Mouse (Mus musculus): ENCODE results near the gene Dst. TPM values are rescaled to one million over a fixed set of nuclear protein-coding genes. Genes with fewer than 3 reads are reported as not detected.
A peak's percentile ranks its signal among the peaks of the same experiment; 100 is the strongest.

Gene Dst
- polyA plus RNA-seq, 1 experiment from 2014 or later, result 18.8 TPM

DNA sequence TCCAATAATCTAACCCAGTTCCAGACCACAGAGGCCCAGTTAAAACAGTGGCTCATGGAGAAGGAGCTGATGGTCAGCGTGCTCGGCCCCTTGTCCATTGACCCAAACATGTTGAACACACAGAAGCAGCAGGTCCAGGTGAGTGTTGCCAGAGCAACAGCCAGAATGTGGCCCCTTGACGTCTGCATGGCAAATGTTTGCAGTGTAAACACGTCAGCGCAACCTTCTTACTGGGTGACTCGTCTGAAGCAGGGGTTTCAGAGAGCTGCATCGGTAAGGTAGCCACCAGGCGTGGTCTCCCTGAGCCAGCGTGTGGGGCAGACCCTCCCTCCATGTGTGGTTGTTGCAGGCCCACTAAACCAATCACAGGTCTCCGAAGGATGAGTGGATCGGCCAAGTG lies 315.8 kb downstream of the Dst start:
- Histone ChIP-seq H3K4me3 (no peak overlapping the region), H3K9me3 (replicated peaks) (no peaks in the 10 kb centered on the region), H3K36me3 (peaks cover 73% of the 10 kb centered on the region), H3K27me3 (ENCODE audit: low read depth, poor library complexity, severe bottlenecking) (no peaks in the 10 kb centered on the region), H3K4me1 (no peaks in the 10 kb centered on the region), H3K27ac (replicated peaks) (no peak overlapping the region)
- DNase-seq (ENCODE audit: low spot score), result no peak
- WGBS, result 89% methylated on average over 11 of the region's 11 CpGs

- Histone ChIP-seq H3K36me3 (peaks cover 70% of the 10 kb centered on the region), H3K27me3 (ENCODE audit: low read depth, poor library complexity, severe bottlenecking) (no peaks in the 10 kb centered on the region)
- 94% methylated on average over 8 of the region's 8 CpGs for WGBS
Measured at GRCm38 (mm10) chr1:34227676-34228075, 319.7 kb downstream of the Dst start.

GRCm38 (mm10) chr1:34231041-34231440 lies 323.0 kb downstream of the Dst start:
- Histone ChIP-seq H3K9me3 (replicated peaks) (no peaks in the 10 kb centered on the region), H3K4me1 (peaks cover 12% of the 10 kb centered on the region), H3K27me3 (ENCODE audit: low read depth, poor library complexity, severe bottlenecking) (no peaks in the 10 kb centered on the region), H3K36me3 (peaks cover 40% of the 10 kb centered on the region), H3K27ac (replicated peaks) (no peak overlapping the region), H3K4me3 (no peak overlapping the region)
- WGBS, result 92% methylated on average over 2 of the region's 2 CpGs
- DNase-seq (ENCODE audit: low spot score), result no peak

More at GRCm38 (mm10) chr1:34227676-34228075, 319.7 kb downstream of the Dst start:
- no peak for DNase-seq (ENCODE audit: low spot score)
- Histone ChIP-seq H3K27ac (replicated peaks) (no peak overlapping the region), H3K9me3 (replicated peaks) (no peaks in the 10 kb centered on the region), H3K4me3 (no peak overlapping the region), H3K4me1 (no peaks in the 10 kb centered on the region)

DNA sequence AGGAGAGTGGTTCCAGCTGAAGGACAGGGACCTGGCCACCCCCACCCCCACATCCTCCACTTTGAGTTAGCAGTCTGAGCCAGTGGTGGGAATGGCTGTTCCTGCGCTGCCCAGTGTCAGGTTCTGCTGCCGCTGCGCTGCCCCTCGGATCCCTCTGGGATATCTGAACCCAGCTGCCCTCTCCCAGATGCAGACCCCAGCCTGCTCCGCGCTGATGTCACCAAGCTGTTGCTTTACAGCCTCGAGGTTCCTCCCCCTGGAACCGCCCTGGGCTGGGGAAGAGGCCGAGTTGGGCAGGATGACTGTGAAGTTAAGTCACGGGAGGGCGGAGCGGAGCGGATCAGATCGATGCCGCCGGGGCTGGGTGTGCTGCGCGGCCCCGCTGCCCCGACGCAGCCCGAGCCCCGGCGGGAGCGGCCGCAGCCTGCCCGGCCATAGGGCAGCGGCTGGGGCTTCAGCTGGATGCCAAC lies 328.3 kb downstream of the Dst start:
- WGBS, result under 1% methylated on average over 28 of the region's 28 CpGs
- peak overlapping the region; percentile 73 for H3K27ac ChIP-seq (replicated peaks)
- H3K9me3 ChIP-seq (replicated peaks), result no peaks in the 10 kb centered on the region
- H3K36me3 ChIP-seq, result peaks cover 4% of the 10 kb centered on the region; the same call in 1 of the 2 replicates
- H3K4me1 ChIP-seq, result peaks cover 50% of the 10 kb centered on the region
- peak; percentile 88 for DNase-seq (ENCODE audit: low spot score)
- H3K27me3 ChIP-seq (ENCODE audit: low read depth, poor library complexity, severe bottlenecking), result peaks cover 9% of the 10 kb centered on the region; the same call in 1 of the 2 replicates
- H3K4me3 ChIP-seq, result peak overlapping the region; percentile 56

DNA sequence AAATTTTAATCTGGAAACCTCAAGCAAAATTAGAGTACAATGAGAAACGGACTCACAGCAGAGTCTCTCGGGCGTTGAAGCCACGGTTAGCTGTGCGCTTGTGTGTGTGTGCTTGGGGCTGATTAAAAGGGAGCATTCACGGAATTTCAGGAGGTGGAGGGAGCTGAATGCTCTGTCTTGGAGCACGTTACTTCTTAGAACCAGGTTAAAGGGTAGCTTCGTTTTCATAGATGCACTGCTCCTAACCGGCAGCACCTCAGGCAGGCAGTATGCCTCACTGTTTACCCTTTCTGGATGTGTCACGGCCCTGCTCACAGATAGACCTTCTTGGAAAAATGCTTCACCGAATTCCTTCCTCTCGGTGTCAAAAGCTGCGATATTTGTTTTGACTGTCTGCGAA lies 329.2 kb downstream of the Dst start:
- peak; percentile 31 for DNase-seq (ENCODE audit: low spot score)
- Histone ChIP-seq H3K36me3 (peaks cover 7% of the 10 kb centered on the region; the same call in 1 of the 2 replicates), H3K27ac (replicated peaks) (peak overlapping the region; percentile 73), H3K4me3 (peak overlapping the region; percentile 56), H3K9me3 (replicated peaks) (no peaks in the 10 kb centered on the region), H3K4me1 (peaks cover 50% of the 10 kb centered on the region), H3K27me3 (ENCODE audit: low read depth, poor library complexity, severe bottlenecking) (peaks cover 9% of the 10 kb centered on the region; the same call in 1 of the 2 replicates)
- 30% methylated on average over 14 of the region's 14 CpGs for WGBS

GRCm38 (mm10) chr1:34237689-34238091 lies 329.7 kb downstream of the Dst start:
- H3K36me3 ChIP-seq, result peaks cover 12% of the 10 kb centered on the region
- peak overlapping the region; percentile 42 for H3K27ac ChIP-seq (replicated peaks)
- H3K4me3 ChIP-seq, result peak overlapping the region; percentile 56
- H3K9me3 ChIP-seq (replicated peaks), result no peaks in the 10 kb centered on the region
- H3K27me3 ChIP-seq (ENCODE audit: low read depth, poor library complexity, severe bottlenecking), result peaks cover 9% of the 10 kb centered on the region; the same call in 1 of the 2 replicates
- WGBS, result 44% methylated on average over 12 of the region's 12 CpGs
- peak; percentile 32 for DNase-seq (ENCODE audit: low spot score)
- H3K4me1 ChIP-seq, result peaks cover 50% of the 10 kb centered on the region

- peaks cover 17% of the 10 kb centered on the region for H3K36me3 ChIP-seq
- peaks cover 9% of the 10 kb centered on the region; the same call in 1 of the 2 replicates for H3K27me3 ChIP-seq (ENCODE audit: low read depth, poor library complexity, severe bottlenecking)
- DNase-seq (ENCODE audit: low spot score), result no peak
- H3K27ac ChIP-seq (replicated peaks), result peak overlapping the region; percentile 42
- 60% methylated on average over 6 of the region's 6 CpGs for WGBS
- peak overlapping the region; percentile 56 for H3K4me3 ChIP-seq
- peaks cover 49% of the 10 kb centered on the region for H3K4me1 ChIP-seq
- H3K9me3 ChIP-seq (replicated peaks), result no peaks in the 10 kb centered on the region
Measured at GRCm38 (mm10) chr1:34238231-34238630, 330.2 kb downstream of the Dst start.

DNA sequence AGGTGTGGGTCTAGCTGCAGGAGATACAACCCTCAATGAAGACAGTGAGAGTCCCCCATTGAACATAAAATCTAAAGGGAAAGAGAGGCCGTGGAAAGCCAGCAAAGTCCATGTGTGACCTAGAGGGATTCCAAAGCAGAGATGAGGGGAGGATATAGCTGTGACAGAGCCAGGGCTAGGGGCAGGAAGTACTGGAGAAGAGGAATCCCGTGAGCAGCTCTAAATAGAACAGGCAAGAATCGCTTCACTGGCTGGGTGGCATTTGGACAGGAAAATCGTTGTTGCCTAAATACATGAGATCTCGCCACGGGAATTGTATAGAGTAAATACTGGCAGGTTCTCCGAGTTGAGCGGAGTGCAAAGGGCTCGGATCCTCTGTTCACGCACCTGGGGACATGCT lies 336.7 kb downstream of the Dst start:
- H3K36me3 ChIP-seq, result peaks cover 72% of the 10 kb centered on the region
- H3K9me3 ChIP-seq (replicated peaks), result no peaks in the 10 kb centered on the region
- H3K27me3 ChIP-seq (ENCODE audit: low read depth, poor library complexity, severe bottlenecking), result no peaks in the 10 kb centered on the region
- H3K4me1 ChIP-seq, result peaks cover 2% of the 10 kb centered on the region; the same call in 1 of the 2 replicates
- no peak for DNase-seq (ENCODE audit: low spot score)
- 90% methylated on average over 10 of the region's 10 CpGs for WGBS
- H3K27ac ChIP-seq (replicated peaks), result no peak overlapping the region
- no peak overlapping the region for H3K4me3 ChIP-seq

DNA sequence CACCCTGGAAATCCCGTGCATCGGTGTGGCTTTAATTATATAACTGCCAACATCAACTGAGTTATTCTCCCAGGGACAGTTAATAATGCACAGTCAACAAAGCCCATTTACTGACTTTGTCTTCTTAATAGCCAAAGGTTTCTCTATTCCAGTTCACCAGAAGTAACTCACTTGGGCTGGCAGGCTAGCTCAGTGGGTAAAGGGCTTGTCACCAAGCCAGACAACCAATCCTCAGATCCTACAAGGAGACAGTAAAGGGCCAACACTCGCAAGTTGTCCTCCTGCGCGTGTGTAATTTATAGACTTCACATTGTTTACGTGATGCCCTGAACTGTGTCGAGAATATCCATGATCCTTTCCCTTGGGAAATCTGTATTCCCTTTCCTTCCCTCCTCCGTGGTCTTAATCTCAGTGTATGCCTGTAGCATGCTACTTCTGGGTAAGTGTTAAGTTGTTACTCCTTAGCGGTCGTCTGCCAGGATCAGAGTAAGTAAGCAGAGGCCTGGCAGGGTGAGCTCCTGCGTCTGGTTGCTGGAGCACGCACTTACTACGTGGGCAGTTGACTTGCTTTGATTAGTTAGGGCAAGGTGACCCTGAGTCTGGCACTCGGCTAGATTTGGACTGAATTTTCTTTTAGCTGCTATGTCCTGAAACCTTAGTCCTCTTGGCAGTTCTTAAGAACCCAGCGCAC lies 338.1 kb downstream of the Dst start:
- WGBS, result 93% methylated on average over 15 of the region's 15 CpGs
- Histone ChIP-seq H3K27me3 (ENCODE audit: low read depth, poor library complexity, severe bottlenecking) (no peaks in the 10 kb centered on the region), H3K4me3 (no peak overlapping the region), H3K9me3 (replicated peaks) (no peaks in the 10 kb centered on the region), H3K27ac (replicated peaks) (no peak overlapping the region), H3K36me3 (peaks cover 84% of the 10 kb centered on the region), H3K4me1 (no peaks in the 10 kb centered on the region)
- no peak for DNase-seq (ENCODE audit: low spot score)

- no peaks in the 10 kb centered on the region for H3K9me3 ChIP-seq (replicated peaks)
- no peaks in the 10 kb centered on the region for H3K4me1 ChIP-seq
- H3K27ac ChIP-seq (replicated peaks), result no peak overlapping the region
- no peak overlapping the region for H3K4me3 ChIP-seq
- peaks cover 88% of the 10 kb centered on the region for H3K36me3 ChIP-seq
- no peak for DNase-seq (ENCODE audit: low spot score)
- no peaks in the 10 kb centered on the region for H3K27me3 ChIP-seq (ENCODE audit: low read depth, poor library complexity, severe bottlenecking)
- 95% methylated on average over 8 of the region's 8 CpGs for WGBS
Measured at GRCm38 (mm10) chr1:34246642-34246987, 338.6 kb downstream of the Dst start.

- no peak overlapping the region for H3K4me3 ChIP-seq
- 94% methylated on average over 13 of the region's 13 CpGs for WGBS
- H3K9me3 ChIP-seq (replicated peaks), result no peaks in the 10 kb centered on the region
- no peaks in the 10 kb centered on the region for H3K4me1 ChIP-seq
- DNase-seq (ENCODE audit: low spot score), result no peak
- H3K27ac ChIP-seq (replicated peaks), result no peak overlapping the region
- no peaks in the 10 kb centered on the region for H3K27me3 ChIP-seq (ENCODE audit: low read depth, poor library complexity, severe bottlenecking)
- H3K36me3 ChIP-seq, result peaks cover 90% of the 10 kb centered on the region
Measured at GRCm38 (mm10) chr1:34251137-34251536, 343.1 kb downstream of the Dst start.

- Histone ChIP-seq H3K4me1 (no peaks in the 10 kb centered on the region), H3K36me3 (peaks cover 93% of the 10 kb centered on the region), H3K9me3 (replicated peaks) (no peaks in the 10 kb centered on the region), H3K27me3 (ENCODE audit: low read depth, poor library complexity, severe bottlenecking) (no peaks in the 10 kb centered on the region), H3K4me3 (no peak overlapping the region), H3K27ac (replicated peaks) (no peak overlapping the region)
- 90% methylated on average over 8 of the region's 8 CpGs for WGBS
- no peak for DNase-seq (ENCODE audit: low spot score)
Measured at GRCm38 (mm10) chr1:34252267-34252666, 344.2 kb downstream of the Dst start.

- WGBS, result 89% methylated on average over 7 of the region's 7 CpGs
- Histone ChIP-seq H3K4me1 (no peaks in the 10 kb centered on the region), H3K27ac (replicated peaks) (no peak overlapping the region), H3K9me3 (replicated peaks) (no peaks in the 10 kb centered on the region), H3K4me3 (no peak overlapping the region), H3K27me3 (ENCODE audit: low read depth, poor library complexity, severe bottlenecking) (no peaks in the 10 kb centered on the region), H3K36me3 (peaks cover 93% of the 10 kb centered on the region)
- no peak for DNase-seq (ENCODE audit: low spot score)
Measured at GRCm38 (mm10) chr1:34253876-34254275, 345.9 kb downstream of the Dst start.

All from midbrain, embryonic 10.5 days (tissue).